Mouse (Mus musculus) kidney, postnatal 14 days (tissue): ENCODE measurements at regions not wholly inside any gene's neighbourhood (a gene's known extent, or its start where the extent isn't known, plus 50 kb on each side); places are given as distances from the start of the nearest gene placed in this dataset.

Experiments used
- DNase-seq: peaks from one replicate; pipeline ENCODE4 v3.0.0; 2022; ENCODE audit warnings: mixed read lengths

DNA sequence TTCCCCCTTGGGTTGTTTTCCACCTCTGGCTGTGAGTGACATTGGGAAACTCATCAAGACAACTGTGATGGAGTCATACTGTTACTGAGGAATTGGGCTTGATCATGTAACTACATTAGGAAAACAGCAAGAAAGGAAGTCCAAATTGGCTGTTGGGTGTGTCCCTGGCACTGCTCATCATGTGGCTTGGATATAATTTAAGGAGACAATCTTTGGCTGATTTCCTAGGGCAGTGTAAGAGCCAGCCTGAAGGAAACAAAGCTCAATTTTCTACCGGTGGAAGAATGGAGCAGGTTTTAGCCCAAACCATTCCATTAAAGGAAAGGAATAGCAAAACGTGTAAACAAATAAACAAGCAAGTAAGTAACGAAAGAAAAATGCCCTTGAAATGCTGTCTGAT is 310.4 kb downstream of the Gm10295 start:
- no peak for DNase-seq

DNA sequence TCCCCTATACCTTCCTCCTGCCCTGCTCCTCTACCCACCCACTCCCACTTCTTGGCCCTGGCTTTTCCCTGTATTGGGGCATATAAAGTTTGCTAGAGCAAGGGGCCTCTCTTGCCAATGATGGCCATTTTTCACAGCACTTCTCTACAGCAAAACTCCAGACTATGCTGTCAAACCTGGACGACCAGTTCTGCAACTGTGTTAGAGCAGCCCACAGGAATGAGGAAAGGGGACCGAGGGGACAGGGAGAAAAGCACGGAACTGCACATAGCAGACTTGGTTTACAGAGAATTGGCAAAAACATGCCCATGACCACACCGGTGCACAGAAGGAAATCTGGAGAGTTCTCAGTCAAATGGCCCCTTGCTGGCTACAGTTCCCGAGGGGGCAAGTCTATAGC is 312.7 kb downstream of the Gm10295 start:
- peak; percentile 30 for DNase-seq

DNA sequence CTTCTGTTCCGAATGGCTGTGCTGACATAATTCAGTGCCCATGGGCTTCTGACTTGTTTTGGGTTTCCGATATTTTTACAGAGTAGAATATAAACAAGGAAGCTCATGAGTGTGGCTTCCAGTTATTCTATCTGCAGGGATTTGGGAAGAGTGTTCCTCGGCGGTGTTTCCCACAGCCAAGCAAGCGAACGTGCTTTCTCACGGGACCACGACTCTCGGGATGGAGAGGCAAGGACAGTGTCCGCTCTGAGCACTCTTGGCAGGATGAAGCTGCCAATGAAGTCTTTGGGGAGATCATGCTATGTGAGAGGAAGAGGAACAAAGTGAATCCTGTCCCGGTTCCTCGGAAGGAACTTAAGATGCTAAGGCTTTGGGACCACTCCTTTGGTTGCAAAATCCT is 318.2 kb downstream of the Gm10295 start:
- DNase-seq, result no peak

DNA sequence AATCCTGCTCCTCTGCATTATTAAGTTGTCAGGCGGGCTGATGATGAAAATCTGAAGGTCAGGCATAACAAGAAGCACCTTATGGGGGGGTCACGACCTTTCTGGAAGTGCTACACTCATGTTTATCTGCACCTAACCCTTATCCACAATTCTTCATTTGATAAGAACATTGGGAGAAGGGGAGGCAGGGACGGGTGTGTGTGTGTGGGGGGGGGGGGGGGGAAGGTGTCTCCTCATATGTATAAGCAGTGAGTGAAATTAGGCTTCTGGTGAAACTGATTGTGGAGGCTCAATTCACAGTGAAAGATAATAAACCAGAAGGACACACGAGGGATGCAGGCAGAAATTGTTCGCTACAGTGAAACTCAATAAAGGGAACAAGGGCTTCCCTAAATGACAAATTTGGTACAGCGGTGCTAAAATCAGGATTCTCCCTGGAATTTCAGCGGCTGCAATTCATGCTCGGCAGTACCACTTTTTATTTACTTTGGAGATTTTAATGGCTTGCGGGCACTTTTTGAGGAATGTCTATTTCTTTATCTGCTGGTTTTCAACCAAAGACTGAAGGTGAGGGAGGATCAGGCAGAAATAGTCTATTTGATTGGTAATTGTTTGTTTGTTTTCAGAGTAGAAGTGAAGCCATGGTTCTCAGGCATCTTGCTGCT is 327.2 kb downstream of the Gm10295 start:
- no peak for DNase-seq

DNA sequence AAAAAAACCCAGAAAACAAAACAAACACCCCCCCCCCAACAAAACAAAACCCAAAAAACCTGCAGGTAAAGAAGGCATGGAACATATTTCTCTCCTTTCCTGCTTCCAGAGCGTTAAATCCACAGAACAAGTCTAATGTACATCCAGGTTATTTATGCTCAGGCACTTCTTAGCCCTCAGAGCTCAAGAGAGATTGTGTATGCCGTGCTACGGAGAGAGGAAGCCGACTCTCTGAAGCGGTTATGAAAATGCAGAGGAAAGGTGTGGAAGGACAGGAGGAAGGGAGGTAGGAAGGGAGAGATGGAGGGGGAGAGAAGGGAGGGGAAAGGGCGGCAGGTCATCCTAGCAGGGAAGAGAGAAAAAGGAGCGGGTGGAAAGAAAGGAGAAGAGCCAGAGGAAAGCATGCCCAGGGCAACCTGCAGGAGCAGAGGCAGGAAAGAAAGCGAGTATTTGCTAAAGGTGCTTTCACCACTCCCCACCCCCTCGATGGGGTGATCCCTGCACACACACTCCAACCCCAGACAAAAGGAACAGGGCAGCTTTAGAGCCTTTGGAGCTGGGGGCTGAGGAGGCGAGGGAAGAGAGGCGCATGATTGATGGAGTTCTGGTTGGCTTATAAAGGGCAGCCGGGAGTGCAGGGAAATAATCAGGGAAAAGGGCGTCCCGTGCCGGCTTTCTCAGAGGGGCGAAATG is 327.9 kb downstream of the Gm10295 start:
- DNase-seq, result peak; percentile 20
